Mouse (Mus musculus): ENCODE results near the gene Cdk19. TPM values are rescaled to one million over a fixed set of nuclear protein-coding genes. Genes with fewer than 3 reads are reported as not detected.
"Not testable (repeated sequence)": the region's sequence is repeated elsewhere in the genome, so short reads cannot be mapped to it uniquely, and the experiment has no call there.

Gene Cdk19
- polyA plus RNA-seq, 1 experiment from 2014 or later: 10.6 TPM

DNA sequence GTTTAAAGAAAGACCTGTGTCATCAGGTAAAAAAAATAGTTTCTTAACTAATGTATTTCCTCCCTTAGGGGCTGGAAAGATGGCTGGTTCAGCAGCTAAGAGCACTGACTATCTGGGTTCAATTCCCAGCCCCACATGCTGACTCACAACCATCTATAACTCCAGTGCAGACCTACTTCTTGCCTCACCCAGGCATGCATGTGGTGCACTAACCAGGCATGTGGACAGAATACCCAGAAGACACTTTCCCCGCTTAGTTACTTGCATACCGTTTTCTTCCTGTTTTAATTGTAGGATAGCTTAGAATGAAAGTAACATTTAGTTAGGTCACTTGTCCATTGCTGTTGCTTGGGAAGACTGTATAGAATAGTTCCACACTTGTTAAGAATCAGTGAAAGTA lies 72.0 kb downstream of the Cdk19 start:
- no peaks in the 10 kb centered on the region for H3K36me3 ChIP-seq
- H3K27ac ChIP-seq: no peak overlapping the region
- H3K4me2 ChIP-seq: no peak overlapping the region
- no peaks in the 10 kb centered on the region for H3K4me1 ChIP-seq
- H3K9me3 ChIP-seq: no peaks in the 10 kb centered on the region
- no peak for ATAC-seq (ENCODE audit: borderline replicate concordance, extremely low read depth, low FRiP score, low TSS enrichment)
- H3K9ac ChIP-seq: no peak overlapping the region
- no peak overlapping the region for H3K4me3 ChIP-seq
- 98% methylated on average over 2 of the region's 2 CpGs for WGBS
- no peaks in the 10 kb centered on the region for H3K27me3 ChIP-seq

DNA sequence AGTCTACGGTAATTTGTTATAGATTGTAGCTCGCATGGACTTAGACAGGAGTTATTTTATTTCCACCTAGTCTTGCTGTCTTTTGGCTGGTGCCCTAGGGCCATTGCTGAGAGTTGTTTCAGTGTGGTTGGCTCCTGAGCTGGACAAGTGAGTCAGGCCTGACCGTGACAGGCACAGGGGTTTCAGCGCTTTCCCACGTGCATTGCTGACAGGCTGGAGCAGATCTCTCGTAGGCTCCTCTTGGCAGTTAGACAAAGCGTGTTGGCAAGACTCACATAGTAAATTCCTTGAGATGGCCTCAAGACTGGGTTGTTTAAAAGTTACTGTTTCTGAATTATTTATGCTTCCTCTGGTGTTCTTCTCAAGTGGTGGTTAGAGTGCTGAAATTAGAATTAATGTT lies 77.6 kb downstream of the Cdk19 start:
- H3K9ac ChIP-seq: no peak overlapping the region
- no peaks in the 10 kb centered on the region for H3K9me3 ChIP-seq
- H3K36me3 ChIP-seq: no peaks in the 10 kb centered on the region
- peaks cover 14% of the 10 kb centered on the region for H3K4me1 ChIP-seq
- whole genome bisulfite sequencing: 58% methylated on average over 7 of the region's 7 CpGs
- no peak for ATAC-seq (ENCODE audit: borderline replicate concordance, extremely low read depth, low FRiP score, low TSS enrichment)
- no peaks in the 10 kb centered on the region for H3K27me3 ChIP-seq
- H3K4me2 ChIP-seq: no peak overlapping the region
- no peak overlapping the region for H3K27ac ChIP-seq
- no peak overlapping the region for H3K4me3 ChIP-seq

DNA sequence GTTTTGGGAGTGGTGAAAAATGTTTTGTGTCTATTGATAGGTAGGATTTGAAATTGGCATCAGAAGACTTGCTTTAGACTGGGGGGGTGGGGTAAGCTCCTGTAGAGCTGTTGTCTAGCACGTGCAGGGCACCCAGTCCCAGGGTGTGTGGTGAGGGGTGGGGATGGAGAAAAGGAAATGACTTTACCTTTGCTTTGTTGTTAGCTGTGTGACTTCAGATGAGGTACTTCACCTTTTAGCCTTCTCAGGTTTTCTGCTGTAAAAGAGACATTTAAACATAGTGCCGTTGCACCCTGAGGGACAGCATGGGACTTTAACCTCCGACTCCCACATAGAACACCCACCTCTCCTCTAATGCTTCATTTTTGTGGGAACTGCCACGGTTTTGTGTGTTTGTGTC lies 80.5 kb downstream of the Cdk19 start:
- H3K27me3 ChIP-seq: no peaks in the 10 kb centered on the region
- H3K9ac ChIP-seq: no peak overlapping the region
- H3K36me3 ChIP-seq: no peaks in the 10 kb centered on the region
- H3K9me3 ChIP-seq: no peaks in the 10 kb centered on the region
- H3K27ac ChIP-seq: no peak overlapping the region
- 56% methylated on average over 4 of the region's 4 CpGs for WGBS
- H3K4me3 ChIP-seq: no peak overlapping the region
- H3K4me2 ChIP-seq: no peak overlapping the region
- H3K4me1 ChIP-seq: peaks cover 14% of the 10 kb centered on the region
- no peak for ATAC-seq (ENCODE audit: borderline replicate concordance, extremely low read depth, low FRiP score, low TSS enrichment)

DNA sequence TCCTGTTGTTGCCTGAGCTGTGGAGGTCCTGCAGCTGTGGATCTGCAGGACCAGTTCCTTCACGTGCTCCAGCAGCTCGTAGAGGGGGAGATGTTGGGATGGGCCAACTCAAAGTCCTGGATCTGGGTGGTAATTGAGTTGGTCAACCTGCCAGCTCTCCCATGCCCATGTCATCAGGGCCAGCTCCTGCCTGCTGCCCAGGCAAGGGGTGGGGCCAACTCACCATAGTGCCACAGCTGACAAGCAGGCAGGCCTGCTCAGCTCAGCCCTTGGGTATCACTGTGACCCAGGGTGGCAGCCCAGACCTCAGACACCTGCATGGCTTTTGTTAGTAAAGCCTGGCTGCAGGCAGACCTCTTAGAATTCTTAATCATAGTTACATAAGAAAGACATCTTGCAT lies 81.3 kb downstream of the Cdk19 start:
- H3K4me3 ChIP-seq: no peak overlapping the region
- H3K27me3 ChIP-seq: no peaks in the 10 kb centered on the region
- no peak overlapping the region for H3K27ac ChIP-seq
- H3K4me1 ChIP-seq: peaks cover 22% of the 10 kb centered on the region
- no peak overlapping the region for H3K9ac ChIP-seq
- H3K36me3 ChIP-seq: no peaks in the 10 kb centered on the region
- no peaks in the 10 kb centered on the region for H3K9me3 ChIP-seq
- no peak overlapping the region for H3K4me2 ChIP-seq
- ATAC-seq (ENCODE audit: borderline replicate concordance, extremely low read depth, low FRiP score, low TSS enrichment): no peak
- 63% methylated on average over 2 of the region's 2 CpGs for WGBS

DNA sequence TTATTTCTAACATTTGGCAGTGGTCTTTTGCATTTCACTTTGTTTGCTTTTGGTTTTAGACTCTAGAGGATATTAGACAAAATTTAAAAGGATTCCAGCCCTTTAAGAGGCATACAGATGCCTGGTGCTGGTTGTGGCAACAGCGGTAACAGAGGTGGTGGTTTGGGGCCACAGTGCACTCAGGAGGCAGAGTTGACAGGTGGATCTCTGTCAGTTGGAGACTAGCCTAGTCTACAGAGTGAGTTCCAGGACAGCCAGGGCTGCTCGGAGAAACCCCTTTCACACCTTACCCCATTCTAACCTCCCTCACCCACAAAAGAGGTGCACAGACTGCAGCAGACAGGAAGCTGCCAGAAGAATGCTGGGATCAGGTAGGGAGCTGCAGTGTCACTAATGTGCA lies 82.4 kb downstream of the Cdk19 start:
- Histone ChIP-seq H3K9me3 (no peaks in the 10 kb centered on the region), H3K4me3 (no peak overlapping the region), H3K27me3 (no peaks in the 10 kb centered on the region), H3K9ac (no peak overlapping the region), H3K4me2 (no peak overlapping the region), H3K4me1 (peaks cover 20% of the 10 kb centered on the region), H3K36me3 (no peaks in the 10 kb centered on the region), H3K27ac (no peak overlapping the region)
- no peak for ATAC-seq (ENCODE audit: borderline replicate concordance, extremely low read depth, low FRiP score, low TSS enrichment)
- 71% methylated on average over 2 of the region's 2 CpGs for WGBS

DNA sequence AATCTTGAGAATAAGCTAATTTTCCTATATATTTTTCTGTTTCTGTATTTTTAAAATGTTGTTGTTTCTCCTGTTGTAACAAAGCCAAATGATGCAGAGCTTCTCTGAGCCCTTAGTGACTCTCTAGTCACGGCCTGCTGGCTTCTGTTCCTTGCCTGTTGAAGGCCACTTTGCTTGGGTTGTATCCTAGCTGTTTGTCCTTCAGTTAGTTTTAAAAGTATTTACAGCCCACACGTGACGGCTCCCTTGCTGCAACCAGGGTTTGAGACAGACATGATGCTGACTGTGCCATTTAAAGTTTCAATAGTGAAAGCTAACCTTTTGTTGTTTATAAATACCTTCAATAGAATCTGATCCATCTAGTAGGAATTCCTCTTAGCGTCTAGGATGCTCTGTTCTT lies 83.3 kb downstream of the Cdk19 start:
- no peaks in the 10 kb centered on the region for H3K9me3 ChIP-seq
- H3K4me3 ChIP-seq: no peak overlapping the region
- WGBS: 52% methylated on average over 4 of the region's 4 CpGs
- no peaks in the 10 kb centered on the region for H3K36me3 ChIP-seq
- no peak for ATAC-seq (ENCODE audit: borderline replicate concordance, extremely low read depth, low FRiP score, low TSS enrichment)
- peaks cover 10% of the 10 kb centered on the region for H3K4me1 ChIP-seq
- H3K4me2 ChIP-seq: no peak overlapping the region
- H3K9ac ChIP-seq: no peak overlapping the region
- H3K27ac ChIP-seq: no peak overlapping the region
- H3K27me3 ChIP-seq: no peaks in the 10 kb centered on the region

DNA sequence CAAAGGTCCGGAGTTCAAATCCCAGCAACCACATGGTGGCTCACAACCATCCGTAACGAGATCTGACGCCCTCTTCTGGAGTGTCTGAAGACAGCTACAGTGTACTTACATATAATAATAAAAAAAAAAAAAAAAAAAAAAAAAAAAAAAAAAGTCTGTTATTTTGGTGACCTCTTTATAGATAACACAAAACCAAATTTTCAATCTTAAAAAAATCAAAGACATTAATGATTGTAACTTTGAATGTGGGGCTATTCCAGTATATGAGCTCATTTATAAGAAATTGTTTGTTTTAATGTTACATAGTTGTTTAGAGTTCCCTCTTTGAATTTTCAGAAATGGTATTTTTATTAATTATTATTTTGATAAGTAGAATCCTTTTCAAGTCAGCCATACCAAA lies 85.1 kb downstream of the Cdk19 start:
- 85% methylated on average over 4 of the region's 4 CpGs for WGBS

DNA sequence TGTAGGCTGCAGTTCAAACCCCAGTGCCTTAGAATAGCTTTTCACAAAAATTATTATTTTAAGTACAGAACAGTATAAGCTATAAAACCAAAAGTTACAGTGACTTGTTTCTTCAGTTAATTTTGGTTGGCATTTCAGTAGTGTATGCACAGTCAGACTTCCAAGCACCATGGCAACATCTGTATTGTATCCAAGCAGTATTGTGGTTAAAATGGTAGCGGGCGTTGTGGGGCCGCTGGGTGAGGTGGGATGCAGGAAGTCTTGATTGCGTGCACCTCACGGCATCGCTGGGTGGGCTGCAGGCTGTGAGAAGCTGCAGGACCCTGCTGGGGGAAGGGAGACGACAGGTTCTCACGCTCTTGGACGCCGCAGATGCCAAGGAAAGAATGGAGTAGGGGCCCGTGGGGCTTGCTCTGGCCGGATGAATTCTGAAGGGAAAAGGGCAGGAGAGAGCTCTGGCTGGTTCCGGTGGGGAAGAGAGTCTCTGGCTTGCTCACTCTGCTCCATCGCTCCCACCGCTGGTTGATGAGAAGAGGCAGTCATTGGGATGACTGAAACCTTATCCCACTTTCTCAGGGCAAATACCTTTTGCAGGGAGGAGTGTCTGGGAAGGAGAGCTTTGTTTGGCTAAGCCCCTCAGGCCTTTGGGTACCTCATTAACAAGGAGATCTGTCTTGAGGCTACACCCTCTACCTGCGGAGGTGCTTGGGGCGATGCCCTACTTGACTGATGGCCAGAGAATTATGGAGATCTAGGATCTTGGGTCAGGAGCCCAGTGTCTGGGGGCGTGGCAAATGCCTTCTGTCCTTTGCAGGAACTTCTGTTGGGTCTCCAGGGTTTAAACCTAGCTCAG lies 86.1 kb downstream of the Cdk19 start:
- Histone ChIP-seq H3K4me2 (peak overlapping the region; percentile 36), H3K27me3 (no peaks in the 10 kb centered on the region), H3K4me1 (peaks cover 12% of the 10 kb centered on the region), H3K9me3 (no peaks in the 10 kb centered on the region), H3K27ac (no peak overlapping the region), H3K36me3 (no peaks in the 10 kb centered on the region), H3K9ac (no peak overlapping the region), H3K4me3 (no peak overlapping the region)
- ATAC-seq (ENCODE audit: borderline replicate concordance, extremely low read depth, low FRiP score, low TSS enrichment): no peak
- WGBS: 30% methylated on average over 18 of the region's 18 CpGs

More for the DNA sequence above, 85.1 kb downstream of the Cdk19 start:
- H3K9me3 ChIP-seq; H3K9ac ChIP-seq; H3K36me3 ChIP-seq; H3K27ac ChIP-seq; ATAC-seq (ENCODE audit: borderline replicate concordance, extremely low read depth, low FRiP score, low TSS enrichment); H3K4me3 ChIP-seq; H3K27me3 ChIP-seq; H3K4me2 ChIP-seq: not testable (repeated sequence)
- H3K4me1 ChIP-seq: peaks cover 12% of the 10 kb centered on the region

DNA sequence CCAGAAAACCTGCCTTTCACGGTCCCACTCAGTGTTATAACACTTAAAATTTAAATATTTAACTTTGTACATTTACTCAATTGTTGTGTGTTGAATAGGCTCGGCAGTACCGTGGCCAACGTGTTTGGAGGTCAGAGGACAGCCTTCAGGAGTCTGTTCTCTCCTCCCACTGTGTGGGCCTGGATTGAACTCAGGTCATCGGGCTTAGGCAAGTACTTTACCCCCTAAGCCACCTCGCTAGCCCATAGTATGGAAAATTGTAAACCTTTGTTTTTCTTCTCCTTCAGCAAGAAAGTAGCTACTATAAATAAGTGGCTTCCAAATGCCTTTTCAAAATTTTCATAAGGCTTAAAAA lies 86.7 kb downstream of the Cdk19 start:
- Histone ChIP-seq H3K36me3 (no peaks in the 10 kb centered on the region), H3K4me1 (peaks cover 12% of the 10 kb centered on the region), H3K4me2 (no peak overlapping the region), H3K4me3 (no peak overlapping the region), H3K9me3 (no peaks in the 10 kb centered on the region), H3K9ac (no peak overlapping the region), H3K27ac (no peak overlapping the region), H3K27me3 (no peaks in the 10 kb centered on the region)
- no peak for ATAC-seq (ENCODE audit: borderline replicate concordance, extremely low read depth, low FRiP score, low TSS enrichment)
- WGBS: 39% methylated on average over 6 of the region's 6 CpGs

DNA sequence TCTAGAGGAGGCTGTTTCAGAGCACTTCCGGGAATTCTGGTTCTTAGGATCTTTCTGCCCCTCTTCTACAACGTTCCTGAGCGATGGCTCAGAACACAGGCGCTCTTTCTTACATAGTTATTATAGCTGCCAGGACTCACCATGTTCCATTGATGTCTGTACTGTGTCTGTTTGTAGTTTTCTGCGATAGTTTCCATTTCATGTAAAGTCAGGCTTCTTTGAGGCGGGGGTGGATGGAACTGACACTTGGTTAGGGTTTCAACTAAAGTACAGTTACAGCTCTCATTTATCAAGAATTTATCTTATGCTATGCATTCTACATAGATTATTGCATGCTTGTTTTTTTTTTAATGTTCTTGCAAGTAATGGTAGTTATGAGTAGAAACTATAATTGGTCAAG lies 89.3 kb downstream of the Cdk19 start:
- H3K4me1 ChIP-seq: peaks cover 12% of the 10 kb centered on the region

DNA sequence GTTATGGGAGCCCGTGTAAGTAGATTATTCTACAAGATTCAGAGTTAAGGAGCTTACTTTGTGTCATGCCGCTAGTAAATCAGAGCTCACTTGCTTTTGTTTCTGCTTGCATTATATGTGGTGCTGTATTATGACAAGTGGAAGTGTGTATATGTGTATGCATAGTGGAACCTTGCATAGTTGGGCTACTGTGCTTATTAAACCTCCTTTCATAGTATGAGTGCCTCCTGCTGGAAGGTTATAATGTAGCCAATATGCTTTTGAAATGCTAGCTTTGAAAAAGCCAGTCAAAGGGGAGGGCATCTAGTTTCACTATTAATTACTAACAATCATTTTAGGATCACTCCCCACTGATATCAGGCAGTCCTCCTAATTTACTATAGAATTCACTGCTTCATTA lies 89.7 kb downstream of the Cdk19 start:
- Histone ChIP-seq H3K27me3 (no peaks in the 10 kb centered on the region), H3K9ac (no peak overlapping the region), H3K9me3 (no peaks in the 10 kb centered on the region), H3K36me3 (no peaks in the 10 kb centered on the region), H3K4me2 (no peak overlapping the region), H3K4me3 (no peak overlapping the region), H3K4me1 (peaks cover 12% of the 10 kb centered on the region), H3K27ac (no peak overlapping the region)
- no peak for ATAC-seq (ENCODE audit: borderline replicate concordance, extremely low read depth, low FRiP score, low TSS enrichment)
- WGBS: 69% methylated on average over 2 of the region's 2 CpGs

More for the DNA sequence above, 89.3 kb downstream of the Cdk19 start:
- ATAC-seq (ENCODE audit: borderline replicate concordance, extremely low read depth, low FRiP score, low TSS enrichment): no peak
- no peak overlapping the region for H3K4me3 ChIP-seq
- no peaks in the 10 kb centered on the region for H3K36me3 ChIP-seq
- WGBS: 69% methylated on average over 6 of the region's 6 CpGs
- H3K4me2 ChIP-seq: no peak overlapping the region
- H3K27ac ChIP-seq: no peak overlapping the region
- no peak overlapping the region for H3K9ac ChIP-seq
- H3K27me3 ChIP-seq: no peaks in the 10 kb centered on the region
- H3K9me3 ChIP-seq: no peaks in the 10 kb centered on the region

DNA sequence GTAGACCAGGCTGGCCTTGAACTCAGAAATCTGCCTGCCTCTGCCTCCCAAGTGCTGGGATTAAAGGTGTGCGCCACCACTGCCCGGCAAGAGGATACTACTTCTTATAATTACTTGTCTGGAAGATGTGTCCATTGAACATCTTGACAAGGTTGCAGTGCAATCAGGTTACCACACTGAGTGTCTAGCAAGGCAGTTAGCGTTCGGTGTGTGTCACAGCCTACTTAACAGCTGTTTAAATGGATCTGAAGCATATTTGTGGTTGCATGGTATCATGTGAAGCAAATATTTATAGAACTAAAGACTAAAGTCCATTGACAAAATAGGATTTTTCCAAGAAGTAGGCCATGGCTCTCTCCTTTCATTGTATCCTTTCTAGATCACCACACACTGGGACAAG lies 90.8 kb downstream of the Cdk19 start:
- H3K9me3 ChIP-seq: no peaks in the 10 kb centered on the region

DNA sequence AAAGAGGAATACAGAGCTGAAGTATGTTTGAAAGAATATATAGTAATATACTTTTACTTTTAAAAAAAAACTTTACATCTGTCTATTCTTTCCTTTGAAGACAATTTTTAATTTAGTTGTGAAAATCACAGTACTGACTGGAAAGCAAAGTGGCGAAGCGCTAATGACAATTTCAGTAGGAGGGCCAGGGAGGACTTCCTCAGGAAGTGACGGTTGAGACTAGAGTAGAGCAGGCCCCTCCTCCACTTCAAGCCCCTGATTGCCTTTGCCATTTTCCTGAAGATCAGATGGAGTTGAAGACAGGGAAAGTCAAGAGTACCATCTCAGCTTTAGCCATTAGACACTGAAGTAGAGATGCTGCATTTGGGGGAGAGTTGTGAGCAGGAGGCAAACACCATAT lies 92.6 kb downstream of the Cdk19 start:
- Histone ChIP-seq H3K27me3 (no peaks in the 10 kb centered on the region), H3K4me1 (0 out of 2 replicates have a peak, but pooled peaks cover 3% of the 10 kb centered on the region), H3K4me2 (no peak overlapping the region), H3K27ac (no peak overlapping the region), H3K36me3 (no peaks in the 10 kb centered on the region), H3K4me3 (no peak overlapping the region), H3K9me3 (no peaks in the 10 kb centered on the region), H3K9ac (no peak overlapping the region)
- 72% methylated on average over 3 of the region's 3 CpGs for WGBS
- ATAC-seq (ENCODE audit: borderline replicate concordance, extremely low read depth, low FRiP score, low TSS enrichment): no peak

More for the DNA sequence above, 90.8 kb downstream of the Cdk19 start:
- Histone ChIP-seq H3K27ac (no peak overlapping the region), H3K4me3 (no peak overlapping the region), H3K4me2 (no peak overlapping the region), H3K27me3 (no peaks in the 10 kb centered on the region), H3K4me1 (peaks cover 9% of the 10 kb centered on the region), H3K36me3 (no peaks in the 10 kb centered on the region), H3K9ac (no peak overlapping the region)
- WGBS: 92% methylated on average over 4 of the region's 4 CpGs
- no peak for ATAC-seq (ENCODE audit: borderline replicate concordance, extremely low read depth, low FRiP score, low TSS enrichment)

All from lung, embryonic 15.5 days (tissue).